Mouse (Mus musculus): ENCODE results near the gene Ephb6.

GRCm38 (mm10) chr6:41637393-41637792, 32.1 kb downstream of the Ephb6 start:
- no peak for TF ChIP-seq CTCF (conservative IDR thresholded peaks at IDR 0.05; ENCODE audit: low read length)
- TF ChIP-seq NANOG (IDR thresholded peaks at IDR 0.05; ENCODE audit: borderline replicate concordance, low read length): no peak
- TF ChIP-seq POU5F1 (IDR thresholded peaks at IDR 0.05; ENCODE audit: borderline replicate concordance, low read length): no peak
